Mouse (Mus musculus): Measurements from ENCODE around the gene Mrps31. TPM values are rescaled to one million over a fixed set of nuclear protein-coding genes. Genes with fewer than 3 reads are reported as not detected.

Mrps31 gene
- total RNA-seq (2022) = 10 to 100 TPM; 53.1 to 67.7 (median 55.5) TPM

DNA sequence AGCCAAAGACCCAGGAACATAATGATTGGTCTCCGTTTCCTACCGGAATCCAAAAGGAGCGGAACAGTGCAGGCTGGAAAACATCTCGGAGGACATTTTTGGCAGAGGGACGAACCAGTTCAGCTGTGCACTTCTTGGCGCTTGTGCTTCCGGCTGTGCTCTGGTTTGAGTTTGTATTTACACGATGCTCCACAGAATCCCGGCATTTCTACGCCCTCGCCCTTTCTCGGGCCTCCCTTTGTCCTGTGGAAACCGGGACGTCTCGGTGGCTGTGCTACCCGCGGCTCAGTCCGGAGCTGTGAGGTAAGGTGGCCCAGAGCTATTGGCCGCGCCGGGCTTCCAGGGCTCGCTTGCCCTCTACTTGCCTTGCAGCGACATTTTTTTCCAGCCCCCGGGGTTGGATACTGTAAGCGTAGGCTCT is at the start of gene Mrps31:
Mrps31 (plus strand) TSS at position 80 of the 421 bp plus-strand sequence.
- peak; percentile 92 for DNase-seq (ENCODE audit: low spot score)

DNA sequence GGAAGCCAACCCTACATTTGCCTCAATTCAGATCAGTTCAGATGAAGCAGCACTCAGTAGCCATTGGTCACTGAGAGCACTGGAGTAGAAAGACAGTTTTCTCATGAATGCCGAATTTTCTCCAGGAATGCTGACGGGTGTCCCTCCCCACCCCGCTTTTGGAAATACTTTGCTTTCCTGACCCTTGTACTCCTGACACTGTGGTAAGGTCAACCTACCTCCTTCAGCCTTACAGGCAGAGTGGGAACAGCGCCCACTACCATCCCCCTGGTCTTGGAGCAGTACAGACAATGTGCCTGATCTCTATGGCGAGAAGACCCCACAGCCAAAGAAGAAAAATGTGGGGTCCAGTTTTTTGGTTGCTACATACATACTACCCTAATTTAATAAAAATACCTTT is 34.9 kb upstream of the Mrps31 start:
- no peak for DNase-seq (ENCODE audit: low spot score)

DNA sequence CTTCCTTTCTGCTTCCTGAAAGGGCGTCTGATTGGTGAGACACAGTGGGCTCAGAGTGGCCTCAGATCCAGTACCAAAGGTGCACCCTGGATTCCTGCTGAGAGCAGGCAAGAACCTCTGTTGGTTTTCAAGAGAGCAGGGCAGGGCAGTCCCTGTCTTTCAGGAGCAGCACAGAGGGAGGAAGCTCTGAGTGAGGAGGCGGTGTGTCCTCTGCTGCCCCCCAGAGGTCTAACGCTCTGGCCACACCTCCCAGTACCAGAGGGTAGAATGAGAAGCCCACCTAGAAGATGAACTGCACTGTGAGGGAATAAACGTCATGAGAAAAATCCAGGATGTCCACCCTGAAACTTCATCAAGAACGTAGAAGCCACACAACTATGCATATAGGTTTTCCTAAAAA is 34.3 kb upstream of the Mrps31 start:
- DNase-seq (ENCODE audit: low spot score) = peak; percentile 27

- no peak for DNase-seq (ENCODE audit: low spot score)
Measured at GRCm38 (mm10) chr8:22380934-22381333, 30.2 kb upstream of the Mrps31 start.

GRCm38 (mm10) chr8:22382824-22383595 is 28.2 kb upstream of the Mrps31 start:
- no peak for DNase-seq (ENCODE audit: low spot score)

DNA sequence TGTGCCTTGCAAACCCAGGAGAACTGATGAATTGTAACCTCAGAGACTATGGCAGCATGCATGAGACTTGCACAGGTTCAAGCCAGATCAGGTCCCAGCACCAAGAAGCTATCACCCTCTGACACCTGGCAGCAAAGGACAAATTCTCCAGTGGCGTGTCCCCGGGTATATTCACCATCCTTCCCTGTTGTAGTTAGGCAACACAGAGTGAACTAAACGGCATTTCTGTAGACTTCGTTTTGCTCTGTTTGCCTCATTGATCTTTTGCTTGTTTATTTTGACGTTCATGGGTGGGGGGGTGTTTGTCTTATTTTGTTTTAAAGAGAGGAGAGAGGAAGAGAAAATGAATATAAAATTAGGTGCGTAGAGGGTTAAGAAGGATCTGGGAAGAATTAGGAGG is 26.0 kb upstream of the Mrps31 start:
- no peak for DNase-seq (ENCODE audit: low spot score)

GRCm38 (mm10) chr8:22389874-22390273 is 21.3 kb upstream of the Mrps31 start:
- DNase-seq (ENCODE audit: low spot score) = no peak

GRCm38 (mm10) chr8:22390766-22391463 is 20.2 kb upstream of the Mrps31 start:
- DNase-seq (ENCODE audit: low spot score) = no peak

DNA sequence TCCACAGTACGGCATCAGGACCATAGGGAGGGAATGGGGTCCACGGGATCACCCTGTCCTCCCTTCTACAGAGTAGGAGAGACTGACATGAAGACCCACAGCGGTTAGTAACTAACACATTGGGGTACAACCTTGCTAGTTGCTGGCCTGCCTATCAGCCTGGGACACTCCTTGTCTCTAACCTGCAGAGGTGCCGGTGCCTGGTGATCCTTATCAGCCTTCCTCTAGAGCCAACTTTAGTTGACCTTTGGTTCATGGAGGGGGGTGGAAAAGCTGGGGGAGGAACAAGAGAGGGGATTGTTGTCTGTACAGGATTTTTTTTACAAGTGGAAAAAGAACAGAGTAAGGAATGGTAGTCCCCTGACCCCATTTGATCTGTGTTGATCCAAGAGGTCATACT is 16.7 kb upstream of the Mrps31 start:
- DNase-seq (ENCODE audit: low spot score) = no peak

DNA sequence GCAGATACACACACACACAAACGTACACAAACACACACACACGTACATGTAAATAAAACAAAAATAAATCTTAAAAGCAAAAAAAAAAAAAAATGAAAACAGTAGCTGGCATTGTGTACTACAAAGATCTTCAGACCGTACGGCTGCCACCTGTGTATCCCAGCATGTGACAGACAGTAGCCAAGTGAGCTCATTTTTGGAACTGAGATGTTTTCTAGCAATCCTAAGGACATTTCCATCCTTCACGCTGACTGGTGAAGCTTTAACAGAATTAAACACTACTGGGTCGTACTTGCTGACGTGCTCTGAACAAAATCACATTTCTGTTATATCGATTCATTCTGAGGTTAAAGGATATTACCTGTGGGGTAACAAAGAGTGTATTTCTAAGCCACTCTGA is 15.9 kb upstream of the Mrps31 start:
- no peak for DNase-seq (ENCODE audit: low spot score)

DNA sequence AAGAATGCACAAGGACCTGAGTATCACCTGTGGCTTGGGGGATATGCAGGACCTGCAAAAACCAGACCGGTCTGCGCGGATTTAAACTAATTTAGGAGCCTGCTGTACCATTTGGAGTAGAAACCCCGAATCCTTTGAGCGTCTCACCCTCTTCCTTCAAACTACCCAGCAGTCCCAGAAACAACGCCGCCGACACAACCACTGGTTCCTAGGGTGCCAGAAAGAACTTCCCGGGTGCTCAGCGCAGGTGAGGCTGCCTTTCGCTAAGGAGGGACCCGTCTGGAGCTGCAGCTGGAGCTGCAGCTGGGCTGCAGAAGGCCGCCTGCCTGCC is 13.4 kb upstream of the Mrps31 start:
- no peak for DNase-seq (ENCODE audit: low spot score)

DNA sequence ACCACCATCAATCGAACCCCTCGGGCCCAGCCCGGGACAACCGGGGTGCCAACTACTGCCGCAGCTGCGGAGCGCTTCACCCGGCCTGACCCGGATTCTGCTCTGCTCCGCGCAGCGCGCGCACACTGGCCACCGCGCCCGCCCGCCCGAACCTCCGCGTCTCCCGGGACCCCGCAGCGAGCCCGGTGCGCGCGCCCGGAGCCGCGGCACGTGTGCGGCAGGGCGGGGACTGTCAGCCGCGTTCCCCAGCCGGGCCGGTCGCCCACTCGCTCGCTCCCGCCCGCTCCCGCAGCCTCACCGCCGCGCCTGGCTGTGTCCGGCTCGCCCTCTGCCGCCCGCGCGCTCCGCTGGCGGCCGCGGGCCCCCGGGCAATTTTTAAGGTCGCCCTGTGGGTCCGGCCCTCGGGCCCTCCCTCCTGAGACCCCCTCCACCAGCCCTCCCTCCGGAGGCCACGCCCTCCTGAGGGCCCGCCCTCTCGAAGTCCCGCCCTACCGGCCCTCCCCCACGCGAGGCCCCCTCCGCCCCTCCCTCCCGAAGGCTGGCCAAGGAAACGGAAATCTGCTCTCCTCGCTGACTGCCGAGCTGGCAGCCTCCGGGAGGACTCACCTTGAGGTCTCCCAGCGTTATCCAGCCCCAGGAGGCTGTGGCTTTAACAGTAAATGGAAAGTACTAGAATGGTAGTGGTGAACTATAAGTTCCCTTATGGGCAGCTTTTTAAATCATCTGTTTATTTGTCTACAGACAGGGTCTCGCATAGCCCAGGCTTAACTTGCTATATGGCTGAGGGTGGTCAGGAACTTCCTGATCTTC is 12.8 kb upstream of the Mrps31 start, which contains the start of gene Slc25a15:
Slc25a15 (minus strand) TSS at position 456 of the 810 bp plus-strand sequence.
- peak; percentile 86 for DNase-seq (ENCODE audit: low spot score)

GRCm38 (mm10) chr8:22399285-22399880 is 11.8 kb upstream of the Mrps31 start:
- DNase-seq (ENCODE audit: low spot score) = no peak

DNA sequence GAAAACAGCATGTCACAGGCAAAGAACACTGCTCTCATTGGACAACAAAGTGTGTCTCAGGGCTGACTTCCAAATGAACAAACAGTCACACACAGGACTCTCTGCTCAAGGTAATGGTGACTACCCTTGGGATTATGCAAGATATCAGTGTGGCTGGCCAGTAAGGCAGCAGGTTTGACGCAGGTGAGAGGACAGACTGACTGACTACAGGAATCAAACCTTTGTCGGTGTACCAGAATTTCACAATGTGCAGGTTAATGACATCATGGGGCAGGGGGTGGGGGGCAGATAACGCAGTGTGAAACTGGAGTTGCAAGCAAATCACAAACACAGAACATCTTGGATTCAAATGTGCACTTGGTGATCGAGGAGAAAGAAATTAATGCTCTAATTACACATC is 10.6 kb upstream of the Mrps31 start:
- no peak for DNase-seq (ENCODE audit: low spot score)

DNA sequence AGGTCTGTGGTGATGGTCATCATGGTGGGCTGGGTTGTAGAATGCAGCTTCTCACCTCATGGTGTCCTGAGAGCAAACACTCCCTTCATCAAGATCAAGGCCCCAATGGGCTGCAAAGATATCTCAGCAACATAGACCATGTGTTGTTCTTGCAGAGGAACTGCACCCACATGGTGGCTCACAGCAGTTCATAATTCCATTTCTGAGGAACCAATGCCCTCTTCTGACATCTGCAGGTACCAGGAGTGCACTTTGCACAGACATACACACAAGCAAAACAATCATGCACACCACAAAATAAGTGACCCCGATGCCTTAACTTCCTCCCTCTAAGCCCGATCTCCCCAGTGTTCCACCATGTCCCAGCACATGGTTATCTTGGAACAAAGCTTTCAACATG is 7.9 kb upstream of the Mrps31 start:
- DNase-seq (ENCODE audit: low spot score) = no peak

- no peak for DNase-seq (ENCODE audit: low spot score)
Measured at GRCm38 (mm10) chr8:22405733-22406132, 5.4 kb upstream of the Mrps31 start.

DNA sequence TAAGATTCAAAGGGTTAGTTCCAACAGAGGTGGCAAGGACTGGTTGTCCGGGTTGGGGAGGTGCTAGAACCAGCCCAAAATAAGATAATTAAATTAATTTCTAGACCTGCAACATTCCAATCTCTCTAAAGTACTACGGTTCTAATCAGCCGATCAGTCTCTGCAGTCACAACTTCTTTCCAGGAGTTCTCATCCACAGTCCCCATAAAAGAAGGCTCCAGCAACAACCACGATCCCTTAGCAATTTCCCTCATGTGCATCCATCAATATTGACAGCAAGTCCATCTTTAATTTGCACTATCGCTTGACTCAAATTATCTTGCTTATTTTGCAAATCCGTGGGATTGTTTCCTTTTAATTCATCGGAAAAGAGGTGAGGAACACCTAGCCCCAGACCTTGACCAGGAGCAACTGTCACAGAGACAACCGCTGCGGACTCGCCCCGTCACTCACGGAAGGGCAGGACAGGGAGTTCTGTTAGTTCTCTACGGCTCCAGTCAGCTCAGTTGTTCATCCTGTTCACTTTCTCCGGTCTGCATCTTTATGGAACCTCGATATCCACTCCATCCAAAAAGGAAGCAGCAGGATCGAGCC is 376 bp upstream of the Mrps31 start:
- no peak for DNase-seq (ENCODE audit: low spot score)

GRCm38 (mm10) chr8:22411971-22412370 is 810 bp downstream of the Mrps31 start:
- no peak for DNase-seq (ENCODE audit: low spot score)

Data from heart, adult 8-10 months (tissue).